Comparison of ENCODE assay signal across 8 mouse cellular contexts in the genomic region with DNA sequence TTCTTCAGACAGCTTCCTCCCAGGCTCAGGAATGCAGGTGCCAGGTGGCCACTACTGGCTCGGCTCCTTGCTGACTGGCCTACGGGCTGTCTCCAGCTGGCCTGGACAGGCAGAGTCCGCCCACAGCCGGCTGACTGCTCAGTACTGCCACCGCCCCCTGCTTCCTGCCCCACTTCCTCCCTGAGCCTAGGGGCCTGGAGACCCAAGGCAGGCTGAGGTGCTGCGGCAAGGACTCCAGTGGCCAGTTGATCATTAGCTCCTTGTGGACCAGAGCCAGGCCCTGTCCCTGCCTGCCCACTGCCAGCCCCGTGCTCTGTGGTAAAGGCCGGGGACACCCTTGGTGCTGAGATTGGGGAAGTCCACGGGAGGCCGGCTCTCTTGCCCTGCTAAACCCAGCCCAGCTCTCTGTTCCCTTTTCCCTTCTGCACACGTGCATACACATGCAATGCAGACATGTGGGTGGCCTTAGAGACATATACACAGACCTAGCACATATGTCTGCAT. TPM values are rescaled to one million over a fixed set of nuclear protein-coding genes. Genes with fewer than 3 reads are reported as not detected.
A peak's percentile ranks its signal among the peaks of the same experiment; 100 is the strongest.
DNase-seq lines count a peak whose midpoint lies in the region; ATAC-seq and TF ChIP-seq lines count a peak whose summit lies in the region.

No protein-coding gene starts in this region.

- peak; percentile 83 for DNase-seq in B cell, adult 2 months
- peak; percentile 43 to 63 for DNase-seq in adrenal gland, adult 18-20 months (ENCODE audit: low spot score in 2 of 2)
- peak; percentile 40 for DNase-seq in embryonic facial prominence, embryonic 11.5 days (ENCODE audit: low spot score)
- DNase-seq in kidney, postnatal 0 days (ENCODE audit: low spot score) = peak; percentile 89
- DNase-seq in liver, embryonic 13.5 days = peak; percentile 9
- DNase-seq in neural tube, embryonic 10.5 days (ENCODE audit: extremely low spot score, low spot score) = peak; percentile 34
- DNase-seq in thymus, postnatal 0 days (ENCODE audit: low spot score) = peak; percentile 38

- H3K4me1 ChIP-seq in embryonic facial prominence, embryonic 11.5 days (ENCODE audit: control insufficient read depth, insufficient read depth, low read length) = no peaks in the 10 kb centered on the region
- H3K4me1 ChIP-seq in heart, embryonic 15.5 days (replicated peaks) = peaks cover 17% of the 10 kb centered on the region
- peaks cover 9% of the 10 kb centered on the region; the same call in 1 of the 2 replicates for H3K4me1 ChIP-seq in kidney, postnatal 0 days (replicated peaks; ENCODE audit: insufficient read depth, low read length)
- peaks cover 12% of the 10 kb centered on the region; the same call in 1 of the 2 replicates for H3K4me1 ChIP-seq in liver, embryonic 13.5 days (replicated peaks)

- ATAC-seq in embryonic facial prominence, embryonic 11.5 days (replicated peaks; ENCODE audit: insufficient number of reproducible peaks, low FRiP score, low TSS enrichment, low read depth) = 0 out of 2 replicates have a peak, but pooled peaks have one; percentile 41
- peak; percentile 79 for ATAC-seq in heart, embryonic 15.5 days (replicated peaks; ENCODE audit: insufficient number of reproducible peaks, insufficient read depth, low FRiP score, low read depth)
- ATAC-seq in kidney, postnatal 0 days (replicated peaks; ENCODE audit: low FRiP score, low read depth) = peak; percentile 98
- peak; percentile 59 for ATAC-seq in liver, embryonic 13.5 days (ENCODE audit: low read depth)

- H3K9ac ChIP-seq in embryonic facial prominence, embryonic 11.5 days (replicated peaks; ENCODE audit: low read length) = peak overlapping the region; percentile 34
- H3K9ac ChIP-seq in heart, embryonic 15.5 days = peak overlapping the region; percentile 33
- H3K9ac ChIP-seq in kidney, postnatal 0 days (ENCODE audit: low read depth, low read length) = peak overlapping the region; percentile 43; the same call in 1 of the 2 replicates
- H3K9ac ChIP-seq in liver, embryonic 13.5 days = peak overlapping the region; percentile 3; the same call in 1 of the 2 replicates

- H3K27ac ChIP-seq in embryonic facial prominence, embryonic 11.5 days (replicated peaks; ENCODE audit: low read depth, low read length) = peak overlapping the region; percentile 52; the same call in 1 of the 2 replicates
- peak overlapping the region; percentile 90 for H3K27ac ChIP-seq in heart, embryonic 15.5 days
- H3K27ac ChIP-seq in kidney, postnatal 0 days = peak overlapping the region; percentile 94
- H3K27ac ChIP-seq in liver, embryonic 13.5 days = peak overlapping the region; percentile 52

- no peak overlapping the region for H3K4me2 ChIP-seq in embryonic facial prominence, embryonic 11.5 days (ENCODE audit: low read depth, low read length)
- peak overlapping the region; percentile 52 for H3K4me2 ChIP-seq in heart, embryonic 15.5 days
- H3K4me2 ChIP-seq in kidney, postnatal 0 days (ENCODE audit: low read length) = peak overlapping the region; percentile 54
- peak overlapping the region; percentile 36; the same call in 1 of the 2 replicates for H3K4me2 ChIP-seq in liver, embryonic 13.5 days

- H3K27me3 ChIP-seq in embryonic facial prominence, embryonic 11.5 days (ENCODE audit: control insufficient read depth, insufficient read depth, low read length) = no peaks in the 10 kb centered on the region
- no peaks in the 10 kb centered on the region for H3K27me3 ChIP-seq in heart, embryonic 15.5 days
- H3K27me3 ChIP-seq in kidney, postnatal 0 days (ENCODE audit: insufficient read depth, low read length) = no peaks in the 10 kb centered on the region
- H3K27me3 ChIP-seq in liver, embryonic 13.5 days = no peaks in the 10 kb centered on the region

- no peaks in the 10 kb centered on the region for H3K9me3 ChIP-seq in embryonic facial prominence, embryonic 11.5 days (replicated peaks; ENCODE audit: control insufficient read depth, low read length)
- no peaks in the 10 kb centered on the region for H3K9me3 ChIP-seq in heart, embryonic 15.5 days (replicated peaks)
- no peaks in the 10 kb centered on the region for H3K9me3 ChIP-seq in kidney, postnatal 0 days (replicated peaks; ENCODE audit: low read length)
- no peaks in the 10 kb centered on the region for H3K9me3 ChIP-seq in liver, embryonic 13.5 days (replicated peaks)

- 39% methylated on average over 11 of the region's 11 CpGs for WGBS in embryonic facial prominence, embryonic 11.5 days
- 45% methylated on average over 11 of the region's 11 CpGs for WGBS in heart, embryonic 15.5 days
- WGBS in kidney, postnatal 0 days = 21% methylated on average over 11 of the region's 11 CpGs
- 7% methylated on average over 11 of the region's 11 CpGs for WGBS in liver, embryonic 13.5 days (ENCODE audit: insufficient replicate concordance)

- no peaks in the 10 kb centered on the region for H3K36me3 ChIP-seq in embryonic facial prominence, embryonic 11.5 days (replicated peaks; ENCODE audit: control insufficient read depth, insufficient read depth, low read depth, low read length)
- no peaks in the 10 kb centered on the region for H3K36me3 ChIP-seq in heart, embryonic 15.5 days
- H3K36me3 ChIP-seq in kidney, postnatal 0 days (ENCODE audit: insufficient read depth, low read length) = no peaks in the 10 kb centered on the region
- no peaks in the 10 kb centered on the region for H3K36me3 ChIP-seq in liver, embryonic 13.5 days

- peak overlapping the region; percentile 6; the same call in 1 of the 2 replicates for H3K4me3 ChIP-seq in embryonic facial prominence, embryonic 11.5 days (ENCODE audit: low read depth, low read length)
- H3K4me3 ChIP-seq in heart, embryonic 15.5 days = peak overlapping the region; percentile 39
- H3K4me3 ChIP-seq in kidney, postnatal 0 days (replicated peaks; ENCODE audit: low read depth, low read length) = peak overlapping the region; percentile 22
- peak overlapping the region; percentile 32 for H3K4me3 ChIP-seq in liver, embryonic 13.5 days (replicated peaks)

- TF ChIP-seq CTCF in kidney, postnatal 0 days (IDR thresholded peaks at IDR 0.05; ENCODE audit: low read depth) = peak; percentile 45

RNA-seq across cellular contexts. Expression of a gene that starts 10.8 kb away (rescaled TPM):
- 10 to 100 TPM; 25.5 to 26.1 TPM for total RNA-seq in adrenal gland, adult 18-20 months (2021)
- polyA plus RNA-seq in embryonic facial prominence, embryonic 11.5 days (2014; fragmentation: Nextera tagmentation; extraction: Ambion mirVana) = 2.9 TPM in 2 replicates
- polyA plus RNA-seq in heart, embryonic 15.5 days (2015; fragmentation: Nextera tagmentation; extraction: Ambion mirVana) = 8.6 and 10.9 TPM in 2 replicates
- polyA plus RNA-seq in kidney, postnatal 0 days (2015; fragmentation: Nextera tagmentation; extraction: Ambion mirVana) = 19.0 and 21.4 TPM in 2 replicates
- 2.1 TPM in 2 replicates for polyA plus RNA-seq in liver, embryonic 13.5 days (2015; fragmentation: Nextera tagmentation; extraction: Ambion mirVana)
- polyA plus RNA-seq in thymus, postnatal 0 days (2015; fragmentation: Nextera tagmentation; extraction: Ambion mirVana) = 2.1 and 2.2 TPM in 2 replicates

RNA-seq across cellular contexts. Expression of a gene that starts 28.7 kb away (rescaled TPM):
- total RNA-seq in adrenal gland, adult 18-20 months (2021) = 1 to 10 TPM; 7.5 to 8.0 TPM
- polyA plus RNA-seq in embryonic facial prominence, embryonic 11.5 days (2014; fragmentation: Nextera tagmentation; extraction: Ambion mirVana) = 0.20 and 0.55 TPM in 2 replicates
- 4.3 and 5.3 TPM in 2 replicates for polyA plus RNA-seq in heart, embryonic 15.5 days (2015; fragmentation: Nextera tagmentation; extraction: Ambion mirVana)
- polyA plus RNA-seq in kidney, postnatal 0 days (2015; fragmentation: Nextera tagmentation; extraction: Ambion mirVana) = 3.2 and 3.9 TPM in 2 replicates
- polyA plus RNA-seq in liver, embryonic 13.5 days (2015; fragmentation: Nextera tagmentation; extraction: Ambion mirVana) = 0.03 and 0.18 TPM in 2 replicates
- polyA plus RNA-seq in thymus, postnatal 0 days (2015; fragmentation: Nextera tagmentation; extraction: Ambion mirVana) = 0.74 and 0.91 TPM in 2 replicates

RNA-seq across cellular contexts. Expression of a gene that starts 49.4 kb away (rescaled TPM):
- total RNA-seq in adrenal gland, adult 18-20 months (2021) = 10 to 100 TPM; 26.0 to 78.7 TPM
- 3.6 and 4.4 TPM in 2 replicates for polyA plus RNA-seq in embryonic facial prominence, embryonic 11.5 days (2014; fragmentation: Nextera tagmentation; extraction: Ambion mirVana)
- polyA plus RNA-seq in heart, embryonic 15.5 days (2015; fragmentation: Nextera tagmentation; extraction: Ambion mirVana) = 14.7 and 22.2 TPM in 2 replicates
- polyA plus RNA-seq in kidney, postnatal 0 days (2015; fragmentation: Nextera tagmentation; extraction: Ambion mirVana) = 22.4 and 24.6 TPM in 2 replicates
- polyA plus RNA-seq in liver, embryonic 13.5 days (2015; fragmentation: Nextera tagmentation; extraction: Ambion mirVana) = 1.0 and 1.3 TPM in 2 replicates
- polyA plus RNA-seq in thymus, postnatal 0 days (2015; fragmentation: Nextera tagmentation; extraction: Ambion mirVana) = 8.9 and 10.4 TPM in 2 replicates

Comparison
In these comparisons a context has a peak if more than half of its experiments do, and no peak if none do; other contexts are left out.
1. Peak in every context shown above with its lines: DNase-seq, ATAC-seq, H3K4me3 ChIP-seq and H3K27ac ChIP-seq.
2. DNase-seq: peak in every context shown above with its lines; median percentile 89 in kidney, postnatal 0 days; 83 in B cell, adult 2 months; 53 in adrenal gland, adult 18-20 months; 40 in embryonic facial prominence, embryonic 11.5 days; 38 in thymus, postnatal 0 days; 34 in neural tube, embryonic 10.5 days; 9 in liver, embryonic 13.5 days.
3. ATAC-seq: peak in every context shown above with its lines; median percentile 98 in kidney, postnatal 0 days; 79 in heart, embryonic 15.5 days; 59 in liver, embryonic 13.5 days; 41 in embryonic facial prominence, embryonic 11.5 days.